Mouse (Mus musculus) erythroblast, adult 5-6 weeks (primary cell): ENCODE data around the gene Olfr1394. TPM values are rescaled to one million over a fixed set of nuclear protein-coding genes. Genes with fewer than 3 reads are reported as not detected.
"Not testable (repeated sequence)": the region's sequence is repeated elsewhere in the genome, so short reads cannot be mapped to it uniquely, and the experiment has no call there.

ENCODE experiments used
- ATAC-seq: replicated peaks from 2 replicates; pipeline ENCODE4 v1.8.0; 2016; ENCODE audit warnings: moderate number of reproducible peaks, mild to moderate bottlenecking, moderate TSS enrichment, inconsistent platforms; ENCODE audit not compliant: poor library complexity, low FRiP score, severe bottlenecking
- total RNA-seq, 2 experiments: library from RNA; stranded (forward) in 1 of 2; stranded (reverse) in 1 of 2; fragments of 150-400 nt in 1 of 2; fragments of 200-764, 138-1000 nt in 1 of 2; gene quantifications; 2 replicates each; pipeline versions ENCODE4 v1.2.3 to v1.2.4; 2015 to 2017; ENCODE audit warnings: low replicate concordance in 2 of 2

Olfr1394 gene
- total RNA-seq (2015; ENCODE audit: low replicate concordance) (not detected in 2 replicates), total RNA-seq (2017; ENCODE audit: low replicate concordance) (not detected in 2 replicates)

DNA sequence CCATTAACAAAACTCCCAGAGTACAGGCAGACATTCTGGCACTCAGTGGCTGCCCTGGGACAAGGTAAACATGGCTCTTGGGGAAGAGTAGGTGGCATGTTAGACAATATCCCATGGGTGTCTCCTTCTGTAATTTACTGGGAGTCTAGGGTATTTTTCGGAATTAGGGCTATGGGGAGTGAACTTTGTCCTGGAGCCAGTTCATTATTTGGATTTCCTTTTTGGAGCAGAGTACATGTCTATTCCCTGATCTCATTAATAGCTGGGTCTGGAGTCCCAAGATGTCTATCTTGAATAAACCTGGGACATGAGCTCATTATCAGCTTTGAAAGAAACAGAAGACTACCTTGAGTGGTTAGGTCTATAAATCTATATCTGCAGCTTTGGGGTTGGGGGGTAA lies at the start of gene Olfr1394:
Gene Olfr1394, plus strand, starts transcription at position 301 of the 400 bp plus-strand sequence.
- ATAC-seq, result no peak

DNA sequence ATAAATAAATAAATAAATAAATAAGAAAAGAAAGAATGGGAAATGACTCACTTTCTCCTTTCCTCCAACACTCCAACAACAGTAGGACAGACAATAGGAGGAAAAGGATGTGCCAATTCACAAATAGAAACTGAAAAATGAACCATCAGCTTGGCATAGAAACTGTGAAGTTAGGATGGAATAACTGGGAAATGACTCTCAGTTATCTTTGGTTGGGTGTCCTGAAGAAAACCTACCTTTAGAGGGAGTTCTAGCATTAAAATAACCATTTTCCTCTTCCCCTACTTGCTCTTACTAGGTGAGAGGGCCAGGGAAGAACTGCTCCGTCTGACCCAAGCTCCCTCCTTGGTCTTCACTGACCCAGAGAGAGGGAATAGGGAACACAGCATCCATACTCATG lies 48.4 kb upstream of the Olfr1394 start:
- ATAC-seq, result no peak

GRCm38 (mm10) chr11:49107650-49108537 lies 46.3 kb upstream of the Olfr1394 start:
- ATAC-seq, result no peak

GRCm38 (mm10) chr11:49108833-49109232 lies 45.3 kb upstream of the Olfr1394 start:
- ATAC-seq, result peak; percentile 75

DNA sequence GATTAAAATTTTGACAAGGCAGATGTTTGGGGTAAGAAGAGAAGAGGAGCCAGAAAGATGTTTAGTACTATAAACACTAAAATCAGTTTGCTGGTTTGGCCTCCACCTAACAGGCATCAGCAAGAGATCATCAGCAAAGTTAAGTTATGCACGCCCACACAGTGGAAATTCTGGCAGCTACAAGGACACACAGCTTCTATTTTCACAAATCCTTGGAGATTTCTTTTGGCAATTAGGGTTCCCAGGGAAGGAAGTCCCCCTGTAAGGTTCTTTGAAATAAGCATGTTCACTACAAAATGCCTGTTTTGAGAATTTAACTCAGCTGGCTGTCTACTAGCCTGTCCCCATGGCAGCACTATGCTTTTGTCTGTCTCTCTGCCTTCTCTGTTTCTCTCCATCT lies 43.2 kb upstream of the Olfr1394 start:
- ATAC-seq, result no peak

- no peak for ATAC-seq
These were observed 41.5 kb upstream of the Olfr1394 start for GRCm38 (mm10) chr11:49112624-49113219.

- ATAC-seq, result no peak
These were observed 40.0 kb upstream of the Olfr1394 start for GRCm38 (mm10) chr11:49114158-49114557.

DNA sequence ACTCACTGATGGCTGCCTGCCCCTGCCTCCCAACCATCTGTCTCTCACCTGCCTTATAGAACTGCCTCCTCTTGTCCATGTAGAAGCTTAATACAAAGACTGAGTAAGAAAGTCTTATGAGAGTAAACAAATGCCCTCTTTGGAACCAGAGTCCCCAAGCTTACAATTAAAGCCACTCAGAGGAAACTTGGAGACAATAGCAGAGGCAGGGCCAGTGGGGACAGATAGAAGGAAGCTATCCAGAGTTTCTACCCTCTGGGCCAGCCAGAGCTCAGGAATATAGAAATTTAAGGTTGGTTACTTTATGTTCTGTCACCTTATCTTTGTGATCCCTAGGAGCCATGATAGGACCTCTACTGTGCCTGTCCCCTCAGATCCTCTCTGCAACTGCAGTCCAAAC lies 39.4 kb upstream of the Olfr1394 start, which contains the start of gene Olfr1396:
Gene Olfr1396, minus strand, starts transcription at position 101 of the 400 bp plus-strand sequence.
- ATAC-seq, result no peak

DNA sequence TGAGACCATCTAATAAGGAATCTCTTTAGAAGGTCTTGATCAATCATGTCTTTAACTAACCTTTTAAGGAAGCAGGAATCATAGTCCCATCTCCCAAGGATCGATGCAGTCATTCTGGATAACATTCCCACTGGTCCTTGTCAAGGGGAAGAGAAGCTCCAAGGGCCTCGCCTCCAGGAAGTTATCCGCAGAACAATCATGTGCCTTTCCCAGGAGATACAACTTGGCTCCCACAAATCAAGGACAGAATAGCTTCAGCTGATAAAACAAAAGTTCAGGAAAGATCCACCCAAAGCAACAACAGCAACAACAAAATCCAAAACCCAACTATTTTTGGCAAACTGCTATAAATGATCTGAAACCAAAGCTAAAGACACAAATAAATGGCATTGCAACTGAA lies 34.5 kb upstream of the Olfr1394 start:
- ATAC-seq, result no peak

DNA sequence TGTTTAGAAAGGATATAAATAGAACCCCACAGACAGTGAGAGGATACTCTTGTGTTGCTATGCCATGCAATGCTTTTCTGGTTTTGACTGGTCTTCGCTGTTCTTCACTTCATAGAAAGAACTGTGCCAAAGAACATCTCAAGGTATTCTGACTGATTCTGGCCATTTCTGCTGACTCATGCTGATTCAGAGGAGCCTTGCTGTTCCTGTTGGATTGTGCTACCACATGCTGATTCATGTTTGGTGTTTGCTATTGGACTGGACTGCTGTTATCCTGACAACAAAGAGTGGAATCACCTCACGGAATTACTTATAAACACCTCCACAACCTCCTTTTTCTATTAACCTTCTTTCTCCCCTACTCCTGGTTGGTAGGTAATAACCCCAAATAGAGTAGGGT lies 30.0 kb upstream of the Olfr1394 start:
- peak; percentile 70 for ATAC-seq

- ATAC-seq, result no peak
These were observed 12.2 kb upstream of the Olfr1394 start, which contains the start of gene Olfr1395 for GRCm38 (mm10) chr11:49141974-49142373. Gene Olfr1395 (plus strand): TSS chr11:49142274.

DNA sequence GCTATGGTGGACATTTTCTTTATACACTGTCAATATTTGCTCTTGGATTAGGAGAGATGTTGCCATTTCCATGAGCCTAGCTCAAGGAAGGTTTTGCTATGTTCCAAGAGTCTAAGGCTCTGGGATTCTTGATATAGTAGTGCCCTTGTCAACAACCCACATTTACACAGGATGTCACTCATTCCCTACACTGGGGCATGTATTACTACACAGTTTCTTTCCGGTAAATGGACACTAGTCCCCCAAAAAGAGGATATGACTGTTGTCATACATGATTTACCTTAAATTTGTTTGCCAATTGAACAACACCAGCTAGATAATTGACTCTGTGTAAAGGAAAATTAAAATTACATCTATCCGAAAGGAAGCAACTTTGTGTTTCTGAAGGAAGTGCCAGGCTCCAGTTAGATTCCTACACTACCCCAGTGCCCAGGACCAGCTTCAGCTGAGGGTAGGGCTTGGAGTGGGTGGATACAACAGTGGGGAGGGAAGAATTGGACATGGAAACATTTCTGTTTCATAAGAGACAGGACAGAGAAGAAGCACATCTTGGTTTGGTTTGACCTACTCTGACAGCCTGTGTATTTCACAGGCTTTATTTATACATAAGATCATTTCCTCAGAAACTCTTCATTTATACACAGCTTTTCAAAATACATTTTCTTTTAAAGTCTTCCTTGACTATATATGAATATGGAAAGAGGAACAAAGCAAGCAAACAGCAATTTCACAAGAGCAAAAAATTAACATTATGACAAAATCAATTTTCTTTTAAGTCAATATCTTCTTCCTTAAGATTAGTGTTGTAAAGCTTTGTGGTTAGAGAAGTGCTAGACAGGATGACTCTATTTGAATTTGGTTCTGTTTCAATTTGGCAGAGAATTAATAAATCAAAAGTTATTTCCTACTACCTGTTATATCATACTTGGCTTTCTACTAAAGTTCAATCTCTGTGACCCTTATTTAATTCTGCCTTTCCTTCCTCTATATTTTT lies 2.9 kb downstream of the Olfr1394 start:
- no peak for ATAC-seq

GRCm38 (mm10) chr11:49168839-49169611 lies 14.8 kb downstream of the Olfr1394 start:
- no peak for ATAC-seq

- no peak for ATAC-seq
These were observed 16.4 kb downstream of the Olfr1394 start for GRCm38 (mm10) chr11:49170576-49170975.

GRCm38 (mm10) chr11:49175345-49175744 lies 21.2 kb downstream of the Olfr1394 start:
- no peak for ATAC-seq

GRCm38 (mm10) chr11:49176047-49176779 lies 22.0 kb downstream of the Olfr1394 start:
- not testable (repeated sequence) for ATAC-seq

- no peak for ATAC-seq
These were observed 29.0 kb downstream of the Olfr1394 start for GRCm38 (mm10) chr11:49183172-49183571.

DNA sequence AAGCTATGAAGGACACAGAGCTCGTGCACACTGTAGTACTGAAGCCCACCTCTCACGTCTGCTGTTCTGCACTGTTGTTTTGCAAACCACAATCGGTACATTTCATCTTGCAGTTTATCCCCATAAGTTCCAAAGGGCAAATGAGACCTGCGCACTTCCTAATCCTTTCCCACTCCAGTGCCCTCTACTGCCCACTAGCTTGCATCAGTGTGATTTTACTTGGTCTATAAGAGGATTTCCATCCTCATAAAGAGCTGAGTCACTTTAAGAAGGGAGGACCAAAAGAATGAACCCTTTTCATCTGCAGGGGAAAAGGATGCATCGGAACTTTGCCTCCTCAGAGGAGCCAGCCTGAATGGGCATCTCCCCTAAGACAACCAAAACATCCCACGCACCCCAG lies 32.3 kb downstream of the Olfr1394 start:
- no peak for ATAC-seq
